Mouse (Mus musculus) c-Kit-positive CD71-positive TER-119-positive erythroid progenitor cells, embryonic 14.5 days (primary cell): ENCODE measurements around the gene Rnf31.

Experiments
- DNase-seq: peaks from one replicate; pipeline ENCODE4 v3.0.0-alpha.2; 2013; ENCODE audit warnings: low spot score

Gene Rnf31

GRCm38 (mm10) chr14:55577871-55578667, 13.4 kb upstream of the Rnf31 start, which contains the start of gene Psme1:
Gene Psme1 (plus strand): TSS chr14:55578123.
- DNase-seq: no peak

GRCm38 (mm10) chr14:55578668-55579269, 12.7 kb upstream of the Rnf31 start:
- DNase-seq: no peak

- no peak for DNase-seq
These were observed 11.7 kb upstream of the Rnf31 start for GRCm38 (mm10) chr14:55579511-55580496.

- no peak for DNase-seq
These were observed 10.8 kb upstream of the Rnf31 start for GRCm38 (mm10) chr14:55580731-55581130.

GRCm38 (mm10) chr14:55581981-55582681, 9.4 kb upstream of the Rnf31 start:
- no peak for DNase-seq

- no peak for DNase-seq
These were observed 7.2 kb upstream of the Rnf31 start for GRCm38 (mm10) chr14:55584303-55584701.

GRCm38 (mm10) chr14:55584702-55585565, 6.6 kb upstream of the Rnf31 start, which contains the start of gene Emc9:
Gene Emc9 (minus strand): TSS chr14:55585302.
- DNase-seq: peak; percentile 82

- no peak for DNase-seq
These were observed 5.9 kb upstream of the Rnf31 start for GRCm38 (mm10) chr14:55585566-55585960.

GRCm38 (mm10) chr14:55586149-55586548, 5.4 kb upstream of the Rnf31 start:
- peak; percentile 75 for DNase-seq

GRCm38 (mm10) chr14:55589271-55589670, 2.2 kb upstream of the Rnf31 start:
- no peak for DNase-seq

GRCm38 (mm10) chr14:55589771-55590448, 1.6 kb upstream of the Rnf31 start:
- no peak for DNase-seq

- DNase-seq: peak; percentile 90
These were observed 669 bp upstream of the Rnf31 start, which contains the start of gene Psme2 for GRCm38 (mm10) chr14:55590748-55591330. Gene Psme2 (minus strand): TSS chr14:55591113.

- DNase-seq: no peak
These were observed 718 bp downstream of the Rnf31 start for GRCm38 (mm10) chr14:55592226-55592625.

GRCm38 (mm10) chr14:55596036-55596690, 4.7 kb downstream of the Rnf31 start:
- no peak for DNase-seq

GRCm38 (mm10) chr14:55598521-55599390, 7.2 kb downstream of the Rnf31 start:
- DNase-seq: no peak

- no peak for DNase-seq
These were observed 11.7 kb downstream of the Rnf31 start, which contains the start of gene Irf9 for GRCm38 (mm10) chr14:55603271-55603632. Gene Irf9 (plus strand): TSS chr14:55603571.

GRCm38 (mm10) chr14:55603633-55604576, 12.4 kb downstream of the Rnf31 start:
- DNase-seq: peak; percentile 97
